Mouse (Mus musculus): ENCODE results near the gene Btnl6. TPM values are rescaled to one million over a fixed set of nuclear protein-coding genes. Genes with fewer than 3 reads are reported as not detected.
"Not testable (repeated sequence)": the region's sequence is repeated elsewhere in the genome, so short reads cannot be mapped to it uniquely, and the experiment has no call there.

The Btnl6 gene
- polyA plus RNA-seq, 1 experiment from 2014 or later: not detected

DNA sequence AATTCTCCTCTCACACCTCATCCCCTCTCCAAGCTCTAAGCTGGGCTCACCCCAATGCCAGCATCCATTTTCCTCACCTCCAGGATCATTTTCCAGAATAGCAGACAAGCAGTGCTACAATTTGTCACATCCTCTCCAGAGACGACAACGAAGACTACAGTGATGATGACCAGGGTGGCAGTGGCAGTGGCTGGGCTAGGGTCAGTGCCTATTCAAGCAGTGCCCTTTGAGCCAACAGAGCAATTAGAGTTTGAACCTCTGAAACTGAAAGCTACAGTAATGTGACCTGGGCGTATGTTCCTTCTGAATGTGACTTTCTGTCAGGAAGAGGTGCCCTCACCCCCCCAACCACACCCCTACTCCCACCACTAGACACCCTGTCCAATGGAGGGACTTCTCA is 32.0 kb upstream of the Btnl6 start:
- 94% methylated on average over 3 of the region's 3 CpGs for WGBS
- Histone ChIP-seq H3K27ac (no peak overlapping the region), H3K4me2 (no peak overlapping the region), H3K4me1 (no peaks in the 10 kb centered on the region), H3K4me3 (replicated peaks) (no peak overlapping the region), H3K9me3 (replicated peaks) (no peaks in the 10 kb centered on the region), H3K9ac (no peak overlapping the region), H3K36me3 (no peaks in the 10 kb centered on the region), H3K27me3 (no peaks in the 10 kb centered on the region)
- ATAC-seq (replicated peaks; ENCODE audit: low FRiP score): no peak

- Histone ChIP-seq H3K9me3 (replicated peaks) (no peaks in the 10 kb centered on the region), H3K4me3 (replicated peaks) (no peak overlapping the region), H3K9ac (no peak overlapping the region), H3K4me2 (no peak overlapping the region), H3K36me3 (no peaks in the 10 kb centered on the region), H3K27me3 (no peaks in the 10 kb centered on the region), H3K4me1 (no peaks in the 10 kb centered on the region), H3K27ac (no peak overlapping the region)
- WGBS: 87% methylated on average over 4 of the region's 4 CpGs
- no peak for ATAC-seq (replicated peaks; ENCODE audit: low FRiP score)
These were observed 30.4 kb upstream of the Btnl6 start for GRCm38 (mm10) chr17:34547601-34548000.

DNA sequence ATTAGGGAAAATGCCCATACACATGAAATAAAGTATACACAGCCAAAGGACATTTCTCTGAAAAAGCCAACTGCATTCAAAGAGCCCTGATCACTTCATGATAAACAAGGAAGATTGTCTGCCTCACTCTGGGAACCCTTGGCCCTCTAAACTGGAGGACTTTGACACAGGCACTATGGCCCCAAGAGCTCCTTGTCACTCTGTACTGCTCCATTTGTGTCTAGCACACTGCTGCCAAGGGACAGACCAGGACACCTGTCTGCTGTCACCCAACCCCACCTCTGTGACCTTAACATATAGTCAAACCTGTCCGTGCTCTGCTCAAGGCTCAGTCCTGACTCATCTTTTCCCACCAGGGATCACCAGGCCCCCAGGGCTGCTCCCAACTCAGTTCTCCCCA is 29.6 kb upstream of the Btnl6 start:
- Histone ChIP-seq H3K4me1 (no peaks in the 10 kb centered on the region), H3K4me2 (no peak overlapping the region), H3K4me3 (replicated peaks) (no peak overlapping the region), H3K9me3 (replicated peaks) (no peaks in the 10 kb centered on the region), H3K9ac (no peak overlapping the region), H3K36me3 (no peaks in the 10 kb centered on the region), H3K27me3 (no peaks in the 10 kb centered on the region), H3K27ac (no peak overlapping the region)
- WGBS: 92% methylated on average over 1 of the region's 1 CpGs
- ATAC-seq (replicated peaks; ENCODE audit: low FRiP score): no peak

DNA sequence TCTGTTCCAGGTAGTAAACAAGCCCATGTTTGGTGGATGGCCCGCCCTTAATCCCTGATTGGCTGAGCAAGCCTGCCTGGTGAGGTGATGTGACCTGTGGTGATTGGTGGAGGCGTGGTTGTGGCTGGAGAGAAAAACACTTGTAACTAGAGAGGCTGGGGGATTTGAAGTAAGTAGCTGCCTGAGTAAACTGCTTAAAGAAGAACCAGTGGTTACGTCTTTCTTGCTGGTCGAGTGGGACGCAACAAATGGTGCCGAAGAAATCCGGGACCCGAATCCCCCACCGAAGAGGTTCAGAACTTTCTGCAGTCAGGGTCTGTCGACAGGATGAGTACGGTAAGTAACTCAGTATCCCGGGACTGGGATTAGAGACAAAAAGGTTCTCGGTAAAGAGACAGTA is 26.4 kb upstream of the Btnl6 start:
- H3K4me2 ChIP-seq; H3K36me3 ChIP-seq; H3K4me1 ChIP-seq; H3K4me3 ChIP-seq (replicated peaks); H3K9me3 ChIP-seq (replicated peaks); H3K9ac ChIP-seq; H3K27me3 ChIP-seq; H3K27ac ChIP-seq; ATAC-seq (replicated peaks; ENCODE audit: low FRiP score): not testable (repeated sequence)
- 98% methylated on average over 13 of the region's 13 CpGs for WGBS

DNA sequence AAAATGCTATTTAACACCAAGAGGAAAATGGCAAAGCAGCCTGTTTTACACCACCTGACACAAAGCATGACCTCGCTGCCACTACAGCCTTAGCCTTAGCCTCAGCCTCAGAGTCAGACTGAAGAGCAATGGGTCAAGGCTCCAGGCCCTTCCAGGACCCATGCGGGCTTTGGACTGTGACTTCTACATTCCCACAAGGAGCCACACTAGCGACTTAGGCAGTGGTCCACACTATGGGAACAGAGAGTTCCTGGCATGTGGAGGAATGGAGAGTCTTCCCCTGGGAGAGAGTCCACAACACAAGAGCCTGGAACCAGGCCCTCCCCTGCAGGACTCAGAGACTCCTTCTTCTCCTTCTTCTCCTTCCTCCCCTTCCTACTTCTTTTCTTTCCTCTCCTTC is 15.5 kb upstream of the Btnl6 start:
- no peak for ATAC-seq (replicated peaks; ENCODE audit: low FRiP score)

DNA sequence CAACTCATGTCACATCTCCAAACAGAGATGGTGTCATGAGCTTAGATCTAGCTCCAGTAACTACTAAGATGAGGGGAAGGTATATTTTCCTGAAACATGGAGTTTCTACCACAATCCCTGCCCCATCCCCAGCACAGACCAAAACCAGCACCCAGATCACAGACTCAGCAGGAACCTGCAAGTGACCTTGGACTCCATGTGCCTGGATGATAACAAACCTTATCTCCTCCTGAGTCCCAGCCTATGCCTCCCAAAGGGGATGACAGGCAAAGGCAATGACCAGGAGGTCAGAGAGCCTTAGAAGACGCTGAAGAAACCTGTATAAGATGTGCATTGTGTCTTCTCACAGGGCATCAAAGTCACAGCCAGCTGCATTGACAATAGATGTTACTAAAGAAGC is 1.8 kb upstream of the Btnl6 start:
- no peaks in the 10 kb centered on the region for H3K27me3 ChIP-seq
- no peak overlapping the region for H3K9ac ChIP-seq
- H3K27ac ChIP-seq: no peak overlapping the region
- no peaks in the 10 kb centered on the region for H3K4me1 ChIP-seq
- no peaks in the 10 kb centered on the region for H3K9me3 ChIP-seq (replicated peaks)
- no peaks in the 10 kb centered on the region for H3K36me3 ChIP-seq
- 73% methylated on average over 1 of the region's 1 CpGs for WGBS
- H3K4me3 ChIP-seq (replicated peaks): no peak overlapping the region
- H3K4me2 ChIP-seq: no peak overlapping the region
- ATAC-seq (replicated peaks; ENCODE audit: low FRiP score): no peak

More for the DNA sequence above, 15.5 kb upstream of the Btnl6 start:
- WGBS: 83% methylated on average over 3 of the region's 3 CpGs
- no peaks in the 10 kb centered on the region for H3K27me3 ChIP-seq
- H3K9me3 ChIP-seq (replicated peaks): no peaks in the 10 kb centered on the region
- H3K4me3 ChIP-seq (replicated peaks): no peak overlapping the region
- H3K9ac ChIP-seq: no peak overlapping the region
- no peaks in the 10 kb centered on the region for H3K4me1 ChIP-seq
- H3K27ac ChIP-seq: no peak overlapping the region
- H3K4me2 ChIP-seq: no peak overlapping the region
- no peaks in the 10 kb centered on the region for H3K36me3 ChIP-seq

GRCm38 (mm10) chr17:34518571-34518970 is 1.4 kb upstream of the Btnl6 start:
- not testable (repeated sequence) for H3K27me3 ChIP-seq; H3K4me3 ChIP-seq (replicated peaks); H3K36me3 ChIP-seq; ATAC-seq (replicated peaks; ENCODE audit: low FRiP score); H3K9ac ChIP-seq; H3K4me1 ChIP-seq; H3K27ac ChIP-seq; H3K4me2 ChIP-seq; H3K9me3 ChIP-seq (replicated peaks)
- 61% methylated on average over 3 of the region's 3 CpGs for WGBS

GRCm38 (mm10) chr17:34517795-34518194 is 643 bp upstream of the Btnl6 start:
- H3K4me1 ChIP-seq: no peaks in the 10 kb centered on the region
- no peaks in the 10 kb centered on the region for H3K9me3 ChIP-seq (replicated peaks)
- no peak overlapping the region for H3K4me2 ChIP-seq
- no peaks in the 10 kb centered on the region for H3K36me3 ChIP-seq
- no peak overlapping the region for H3K27ac ChIP-seq
- no peaks in the 10 kb centered on the region for H3K27me3 ChIP-seq
- WGBS: 86% methylated on average over 4 of the region's 4 CpGs
- H3K4me3 ChIP-seq (replicated peaks): no peak overlapping the region
- no peak for ATAC-seq (replicated peaks; ENCODE audit: low FRiP score)
- no peak overlapping the region for H3K9ac ChIP-seq

DNA sequence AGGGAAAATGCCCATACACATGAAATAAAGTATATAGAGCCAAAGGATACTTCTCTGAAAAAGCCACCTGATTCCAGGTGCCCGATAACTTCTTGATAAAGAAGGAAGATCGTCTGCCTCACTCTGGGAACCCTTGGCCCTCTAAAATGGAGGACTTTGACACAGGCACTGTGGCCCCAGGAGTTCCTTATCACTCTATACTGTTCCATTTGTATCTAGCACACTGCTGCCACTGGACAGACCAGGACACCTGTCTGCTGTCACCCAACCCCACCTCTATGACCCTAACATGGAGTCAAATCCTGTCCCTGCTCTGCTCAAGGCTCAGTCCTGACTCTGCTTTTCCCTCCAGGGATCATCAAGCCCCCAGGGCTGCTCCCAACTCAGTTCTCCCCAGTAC is 638 bp downstream of the Btnl6 start:
- 88% methylated on average over 2 of the region's 2 CpGs for WGBS
- H3K9ac ChIP-seq: no peak overlapping the region
- H3K4me2 ChIP-seq: no peak overlapping the region
- H3K27me3 ChIP-seq: no peaks in the 10 kb centered on the region
- H3K4me1 ChIP-seq: no peaks in the 10 kb centered on the region
- no peaks in the 10 kb centered on the region for H3K9me3 ChIP-seq (replicated peaks)
- ATAC-seq (replicated peaks; ENCODE audit: low FRiP score): no peak
- H3K36me3 ChIP-seq: no peaks in the 10 kb centered on the region
- H3K4me3 ChIP-seq (replicated peaks): no peak overlapping the region
- H3K27ac ChIP-seq: no peak overlapping the region

DNA sequence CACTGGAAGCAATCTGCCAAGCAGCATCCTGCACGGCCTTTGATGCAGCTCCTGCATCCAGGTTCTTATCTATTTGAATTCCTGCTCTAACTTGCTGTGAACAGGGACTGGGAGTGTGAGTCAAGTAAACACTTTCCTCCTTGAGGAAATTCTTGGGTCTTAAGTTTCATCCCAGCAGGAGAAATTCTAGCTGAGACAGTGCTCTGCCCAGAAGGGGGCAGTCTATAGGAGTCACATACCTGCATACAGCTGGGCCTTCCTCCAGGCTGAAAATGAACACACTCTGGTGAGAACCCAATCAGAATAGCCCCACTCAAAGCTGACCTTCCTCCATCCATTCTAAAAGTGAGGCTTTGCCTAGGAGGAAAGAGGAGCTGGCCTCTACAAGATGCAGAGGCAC is 5.4 kb downstream of the Btnl6 start:
- H3K4me3 ChIP-seq (replicated peaks); ATAC-seq (replicated peaks; ENCODE audit: low FRiP score); H3K36me3 ChIP-seq; H3K9ac ChIP-seq; H3K4me1 ChIP-seq; H3K27me3 ChIP-seq; H3K4me2 ChIP-seq; H3K27ac ChIP-seq; H3K9me3 ChIP-seq (replicated peaks): not testable (repeated sequence)
- 55% methylated on average over 1 of the region's 1 CpGs for WGBS

DNA sequence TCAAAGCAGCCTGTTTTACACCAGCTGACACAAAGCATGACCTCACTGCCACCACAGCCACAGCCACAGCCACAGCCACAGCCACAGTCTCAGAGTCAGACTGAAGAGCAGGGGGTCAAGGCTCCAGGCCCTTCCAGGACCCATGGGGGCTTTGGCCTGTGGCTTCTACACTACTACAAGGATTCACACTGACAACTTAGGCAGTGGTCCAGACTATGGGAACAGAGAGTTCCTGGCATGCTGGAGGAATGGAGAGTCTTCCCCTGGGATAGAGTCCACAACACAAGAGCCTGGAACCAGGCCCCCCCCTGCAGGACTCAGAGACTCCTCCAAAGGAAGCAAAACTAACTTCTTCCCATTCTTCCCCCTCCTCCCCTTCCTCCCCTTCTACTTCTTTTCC is 9.6 kb downstream of the Btnl6 start:
- no peak for ATAC-seq (replicated peaks; ENCODE audit: low FRiP score)
- H3K4me2 ChIP-seq: no peak overlapping the region
- H3K4me3 ChIP-seq (replicated peaks): no peak overlapping the region
- no peaks in the 10 kb centered on the region for H3K27me3 ChIP-seq
- no peak overlapping the region for H3K27ac ChIP-seq
- no peaks in the 10 kb centered on the region for H3K4me1 ChIP-seq
- no peaks in the 10 kb centered on the region for H3K9me3 ChIP-seq (replicated peaks)
- no peak overlapping the region for H3K9ac ChIP-seq
- no peaks in the 10 kb centered on the region for H3K36me3 ChIP-seq

DNA sequence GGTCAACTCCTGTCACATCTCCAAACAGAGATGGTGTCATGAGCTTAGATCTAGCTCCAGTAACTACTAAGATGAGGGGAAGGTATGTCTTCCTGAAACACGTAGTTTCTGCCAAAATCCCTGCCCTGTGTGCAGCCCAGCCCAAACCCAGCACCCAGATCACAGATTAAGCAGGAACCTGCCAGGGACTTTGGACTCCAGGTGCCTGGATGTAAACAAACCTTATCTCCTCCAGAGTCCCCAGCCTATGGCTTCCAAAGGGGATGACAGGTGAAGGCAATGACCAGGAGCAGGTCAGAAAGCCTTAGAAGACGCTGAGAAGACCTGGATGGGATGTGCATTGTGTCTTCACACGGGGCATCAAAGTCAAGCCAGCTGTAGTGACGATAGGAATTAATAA is 19.4 kb downstream of the Btnl6 start:
- not testable (repeated sequence) for H3K4me2 ChIP-seq; H3K27ac ChIP-seq; H3K36me3 ChIP-seq; H3K27me3 ChIP-seq; H3K4me1 ChIP-seq; ATAC-seq (replicated peaks; ENCODE audit: low FRiP score); H3K9me3 ChIP-seq (replicated peaks); H3K4me3 ChIP-seq (replicated peaks); H3K9ac ChIP-seq
- 71% methylated on average over 4 of the region's 4 CpGs for WGBS

- not testable (repeated sequence) for H3K27me3 ChIP-seq; H3K9me3 ChIP-seq (replicated peaks); H3K4me2 ChIP-seq; ATAC-seq (replicated peaks; ENCODE audit: low FRiP score); H3K36me3 ChIP-seq; H3K27ac ChIP-seq; H3K4me1 ChIP-seq; H3K9ac ChIP-seq; H3K4me3 ChIP-seq (replicated peaks)
- WGBS: 60% methylated on average over 3 of the region's 3 CpGs
These were observed 19.8 kb downstream of the Btnl6 start for GRCm38 (mm10) chr17:34497319-34497718.
